Mouse (Mus musculus) brain, embryonic 14.5 days (tissue): Measurements from ENCODE around the gene Nfkbie.
A peak's percentile ranks its signal among the peaks of the same experiment; 100 is the strongest.

Experiments
- CTCF ChIP-seq: fragments of 200-500 bp; IDR thresholded peaks from 2 replicates; pipeline ENCODE4 v1.5.1; 2012; ENCODE audit warnings: inconsistent platforms, mild to moderate bottlenecking, moderate library complexity, borderline replicate concordance; ENCODE audit not compliant: insufficient read depth, insufficient read length; ENCODE audit errors: extremely low read depth
- POLR2A ChIP-seq: fragments of 200-500 bp; IDR thresholded peaks from 2 replicates; pipeline ENCODE4 v1.6.1; 2012; ENCODE audit warnings: mild to moderate bottlenecking, inconsistent platforms, borderline replicate concordance; ENCODE audit not compliant: poor library complexity, insufficient read depth, insufficient read length, severe bottlenecking; ENCODE audit errors: extremely low read depth

DNA sequence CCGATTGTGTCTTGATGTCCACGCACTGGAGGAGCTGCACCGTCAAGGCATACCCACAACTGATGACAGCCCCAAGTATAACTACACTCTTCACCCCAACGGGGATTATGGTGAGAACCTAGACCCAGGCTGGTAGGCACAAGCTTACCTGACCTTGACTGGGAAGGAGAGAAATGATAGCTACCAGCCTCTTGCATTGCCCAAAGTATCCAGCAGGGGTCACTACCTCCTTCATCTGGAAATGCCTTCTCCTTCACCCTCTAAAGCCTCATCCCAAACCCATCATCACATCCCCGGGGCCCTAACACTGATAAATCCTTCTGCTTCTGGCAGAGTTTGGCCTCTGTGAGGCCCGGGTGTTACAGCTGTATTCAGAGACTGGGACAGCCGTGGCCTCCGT lies 39.0 kb upstream of the Nfkbie start:
- TF ChIP-seq POLR2A (no peak), CTCF (peak; percentile 86)
